Mouse (Mus musculus) lung, embryonic 15.5 days (tissue): ENCODE data around the gene Shank2. TPM values are rescaled to one million over a fixed set of nuclear protein-coding genes. Genes with fewer than 3 reads are reported as not detected.

Experiments used
- ATAC-seq: fragments of 200-750 bp; cut with Nextera tagmentation; 2 replicates; pipeline ENCODE4 v1.8.0; 2017; ENCODE audit warnings: moderate number of reproducible peaks, borderline replicate concordance; ENCODE audit not compliant: low FRiP score, low TSS enrichment; ENCODE audit errors: extremely low read depth
- H3K27ac ChIP-seq: fragments of 300-500 bp; sonication (generic); 2 replicates; pipeline ENCODE4 v1.5.1; 2015; ENCODE audit warnings: moderate library complexity, mild to moderate bottlenecking, inconsistent platforms
- H3K27me3 ChIP-seq: fragments of 300-500 bp; sonication (generic); 2 replicates; pipeline ENCODE4 v1.6.1; 2015; ENCODE audit warnings: inconsistent platforms
- H3K36me3 ChIP-seq: fragments of 300-500 bp; sonication (generic); 2 replicates; pipeline ENCODE4 v1.6.1; 2015; ENCODE audit warnings: inconsistent platforms
- H3K4me1 ChIP-seq: fragments of 300-500 bp; sonication (generic); 2 replicates; pipeline ENCODE4 v1.6.1; 2015; ENCODE audit warnings: inconsistent platforms
- H3K4me2 ChIP-seq: fragments of 300-500 bp; sonication (generic); 2 replicates; pipeline ENCODE4 v1.6.1; 2015; ENCODE audit warnings: inconsistent platforms, mild to moderate bottlenecking, moderate library complexity
- H3K4me3 ChIP-seq: fragments of 300-500 bp; sonication (generic); 2 replicates; pipeline ENCODE4 v1.5.1; 2015; ENCODE audit warnings: mild to moderate bottlenecking, inconsistent platforms
- H3K9ac ChIP-seq: fragments of 300-500 bp; sonication (generic); 2 replicates; pipeline ENCODE4 v1.6.1; 2015; ENCODE audit warnings: inconsistent platforms
- H3K9me3 ChIP-seq: fragments of 300-500 bp; sonication (generic); 2 replicates; pipeline ENCODE4 v1.6.1; 2016; ENCODE audit warnings: inconsistent platforms
- WGBS: fragments of 180-500 bp; shearing (Covaris S2); methylation state at CpG from one replicate; pipeline ENCODE4 v1.1.7; 2015; 5-methylcytosine and 5-hydroxymethylcytosine counted together
- polyA plus RNA-seq: library from polyadenylated mRNA; unstranded; fragments of >200 nt; fragmentation: Nextera tagmentation; extraction: Ambion mirVana; gene quantifications from 2 replicates; pipeline ENCODE4 v1.2.1, GENCODE M21; 2015

Gene Shank2
- polyA plus RNA-seq, 1 experiment from 2014 or later = 1.8 TPM

- H3K27ac ChIP-seq = peak overlapping the region; percentile 47
- H3K9me3 ChIP-seq = no peaks in the 10 kb centered on the region
- H3K36me3 ChIP-seq = no peaks in the 10 kb centered on the region
- 0 out of 2 replicates have a peak, but pooled peaks have one; percentile 33 for ATAC-seq
- H3K27me3 ChIP-seq = no peaks in the 10 kb centered on the region
- 50% methylated on average over 4 of the region's 4 CpGs for WGBS
- H3K4me1 ChIP-seq = peaks cover 5% of the 10 kb centered on the region; the same call in 1 of the 2 replicates
- H3K9ac ChIP-seq = no peak overlapping the region
- no peak overlapping the region for H3K4me3 ChIP-seq
- no peak overlapping the region for H3K4me2 ChIP-seq
Measured at GRCm38 (mm10) chr7:144153124-144153523, 151.4 kb downstream of the Shank2 start.

GRCm38 (mm10) chr7:144153682-144154081 lies 152.0 kb downstream of the Shank2 start:
- H3K27me3 ChIP-seq = no peaks in the 10 kb centered on the region
- peaks cover 5% of the 10 kb centered on the region; the same call in 1 of the 2 replicates for H3K4me1 ChIP-seq
- WGBS = 58% methylated on average over 8 of the region's 8 CpGs
- no peak overlapping the region for H3K4me2 ChIP-seq
- no peaks in the 10 kb centered on the region for H3K9me3 ChIP-seq
- no peak for ATAC-seq
- H3K36me3 ChIP-seq = no peaks in the 10 kb centered on the region
- no peak overlapping the region for H3K9ac ChIP-seq
- H3K4me3 ChIP-seq = no peak overlapping the region
- no peak overlapping the region; the same call in 1 of the 2 replicates for H3K27ac ChIP-seq

GRCm38 (mm10) chr7:144157936-144158335 lies 156.2 kb downstream of the Shank2 start:
- no peak for ATAC-seq
- no peak overlapping the region for H3K4me3 ChIP-seq
- no peak overlapping the region for H3K27ac ChIP-seq
- no peak overlapping the region for H3K4me2 ChIP-seq
- WGBS = 86% methylated on average over 8 of the region's 8 CpGs
- H3K4me1 ChIP-seq = no peaks in the 10 kb centered on the region
- no peaks in the 10 kb centered on the region for H3K27me3 ChIP-seq
- no peaks in the 10 kb centered on the region for H3K36me3 ChIP-seq
- H3K9me3 ChIP-seq = no peaks in the 10 kb centered on the region
- H3K9ac ChIP-seq = no peak overlapping the region

GRCm38 (mm10) chr7:144159556-144159955 lies 157.8 kb downstream of the Shank2 start:
- no peaks in the 10 kb centered on the region for H3K36me3 ChIP-seq
- H3K27me3 ChIP-seq = no peaks in the 10 kb centered on the region
- no peak for ATAC-seq
- no peaks in the 10 kb centered on the region for H3K4me1 ChIP-seq
- H3K4me2 ChIP-seq = no peak overlapping the region
- no peak overlapping the region for H3K9ac ChIP-seq
- no peak overlapping the region for H3K27ac ChIP-seq
- WGBS = 83% methylated on average over 8 of the region's 8 CpGs
- no peaks in the 10 kb centered on the region for H3K9me3 ChIP-seq
- H3K4me3 ChIP-seq = no peak overlapping the region

GRCm38 (mm10) chr7:144160066-144160465 lies 158.3 kb downstream of the Shank2 start:
- Histone ChIP-seq H3K9ac (no peak overlapping the region), H3K36me3 (no peaks in the 10 kb centered on the region), H3K4me1 (no peaks in the 10 kb centered on the region), H3K4me2 (no peak overlapping the region), H3K27ac (no peak overlapping the region), H3K27me3 (no peaks in the 10 kb centered on the region), H3K9me3 (no peaks in the 10 kb centered on the region), H3K4me3 (no peak overlapping the region)
- ATAC-seq = no peak
- 55% methylated on average over 2 of the region's 2 CpGs for WGBS

- WGBS = 85% methylated on average over 15 of the region's 15 CpGs
- no peaks in the 10 kb centered on the region for H3K36me3 ChIP-seq
- no peaks in the 10 kb centered on the region for H3K9me3 ChIP-seq
- no peak overlapping the region for H3K27ac ChIP-seq
- no peaks in the 10 kb centered on the region for H3K27me3 ChIP-seq
- no peak overlapping the region for H3K4me3 ChIP-seq
- no peak overlapping the region for H3K9ac ChIP-seq
- no peak overlapping the region for H3K4me2 ChIP-seq
- no peak for ATAC-seq
- H3K4me1 ChIP-seq = no peaks in the 10 kb centered on the region
Measured at GRCm38 (mm10) chr7:144160646-144161249, 159.0 kb downstream of the Shank2 start.

- Histone ChIP-seq H3K4me2 (no peak overlapping the region), H3K27ac (no peak overlapping the region)
- WGBS = 57% methylated on average over 5 of the region's 5 CpGs
Measured at GRCm38 (mm10) chr7:144170272-144170671, 168.5 kb downstream of the Shank2 start.

GRCm38 (mm10) chr7:144170686-144171085 lies 169.0 kb downstream of the Shank2 start:
- Histone ChIP-seq H3K27ac (no peak overlapping the region), H3K9ac (no peak overlapping the region)
- WGBS = 71% methylated on average over 9 of the region's 9 CpGs

More at GRCm38 (mm10) chr7:144170272-144170671, 168.5 kb downstream of the Shank2 start:
- Histone ChIP-seq H3K27me3 (peaks cover 13% of the 10 kb centered on the region), H3K4me3 (no peak overlapping the region), H3K36me3 (no peaks in the 10 kb centered on the region), H3K9me3 (no peaks in the 10 kb centered on the region), H3K9ac (no peak overlapping the region), H3K4me1 (no peaks in the 10 kb centered on the region)
- ATAC-seq = no peak

GRCm38 (mm10) chr7:144173869-144174268 lies 172.1 kb downstream of the Shank2 start:
- H3K9ac ChIP-seq = no peak overlapping the region
- H3K4me1 ChIP-seq = peaks cover 5% of the 10 kb centered on the region
- no peak overlapping the region for H3K27ac ChIP-seq
- H3K27me3 ChIP-seq = peaks cover 29% of the 10 kb centered on the region
- ATAC-seq = no peak
- H3K9me3 ChIP-seq = no peaks in the 10 kb centered on the region
- 86% methylated on average over 6 of the region's 6 CpGs for WGBS
- H3K36me3 ChIP-seq = no peaks in the 10 kb centered on the region
- H3K4me3 ChIP-seq = no peak overlapping the region
- no peak overlapping the region for H3K4me2 ChIP-seq

More at GRCm38 (mm10) chr7:144170686-144171085, 169.0 kb downstream of the Shank2 start:
- Histone ChIP-seq H3K4me3 (no peak overlapping the region), H3K36me3 (no peaks in the 10 kb centered on the region), H3K4me1 (peaks cover 3% of the 10 kb centered on the region), H3K9me3 (no peaks in the 10 kb centered on the region), H3K4me2 (no peak overlapping the region), H3K27me3 (peaks cover 17% of the 10 kb centered on the region)
- ATAC-seq = no peak

GRCm38 (mm10) chr7:144174329-144174728 lies 172.6 kb downstream of the Shank2 start:
- H3K27ac ChIP-seq = no peak overlapping the region
- H3K4me1 ChIP-seq = peaks cover 5% of the 10 kb centered on the region
- ATAC-seq = no peak
- peaks cover 29% of the 10 kb centered on the region for H3K27me3 ChIP-seq
- no peak overlapping the region for H3K4me3 ChIP-seq
- H3K4me2 ChIP-seq = no peak overlapping the region
- no peaks in the 10 kb centered on the region for H3K9me3 ChIP-seq
- no peak overlapping the region for H3K9ac ChIP-seq
- H3K36me3 ChIP-seq = no peaks in the 10 kb centered on the region
- 71% methylated on average over 14 of the region's 14 CpGs for WGBS

- H3K4me3 ChIP-seq = no peak overlapping the region; the same call in 1 of the 2 replicates
- H3K4me1 ChIP-seq = peaks cover 5% of the 10 kb centered on the region
- H3K27ac ChIP-seq = no peak overlapping the region
- H3K36me3 ChIP-seq = no peaks in the 10 kb centered on the region
- WGBS = 19% methylated on average over 7 of the region's 7 CpGs
- no peaks in the 10 kb centered on the region for H3K9me3 ChIP-seq
- no peak for ATAC-seq
- H3K27me3 ChIP-seq = peaks cover 29% of the 10 kb centered on the region
- no peak overlapping the region for H3K9ac ChIP-seq
- peak overlapping the region; percentile 49 for H3K4me2 ChIP-seq
Measured at GRCm38 (mm10) chr7:144175025-144175424, 173.3 kb downstream of the Shank2 start.

- WGBS = 9% methylated on average over 40 of the region's 40 CpGs
- peaks cover 29% of the 10 kb centered on the region for H3K27me3 ChIP-seq
- no peaks in the 10 kb centered on the region for H3K9me3 ChIP-seq
- no peak overlapping the region for H3K9ac ChIP-seq
- peak overlapping the region; percentile 6 for H3K4me3 ChIP-seq
- peaks cover 5% of the 10 kb centered on the region for H3K4me1 ChIP-seq
- H3K27ac ChIP-seq = no peak overlapping the region
- no peaks in the 10 kb centered on the region for H3K36me3 ChIP-seq
- no peak for ATAC-seq
- peak overlapping the region; percentile 49 for H3K4me2 ChIP-seq
Measured at GRCm38 (mm10) chr7:144175481-144176233, 173.9 kb downstream of the Shank2 start.
